Mouse (Mus musculus) embryonic facial prominence, embryonic 15.5 days (tissue): ENCODE results near the gene Gm8677. TPM values are rescaled to one million over a fixed set of nuclear protein-coding genes. Genes with fewer than 3 reads are reported as not detected.
"Not testable (repeated sequence)": the region's sequence is repeated elsewhere in the genome, so short reads cannot be mapped to it uniquely, and the experiment has no call there.

ENCODE experiments used
- ATAC-seq: fragments of 200-750 bp; cut with Nextera tagmentation; 2 replicates; pipeline ENCODE4 v1.8.0; 2017; ENCODE audit warnings: low read depth, moderate TSS enrichment; ENCODE audit not compliant: insufficient number of reproducible peaks, low FRiP score, low TSS enrichment
- H3K27ac ChIP-seq: fragments of 300-500 bp; sonication (generic); replicated peaks from 2 replicates; pipeline ENCODE4 v1.5.1; 2015; ENCODE audit warnings: mild to moderate bottlenecking, inconsistent platforms
- H3K27me3 ChIP-seq: fragments of 300-500 bp; sonication (generic); 2 replicates; pipeline ENCODE4 v1.6.1; 2015; ENCODE audit warnings: inconsistent platforms
- H3K36me3 ChIP-seq: fragments of 300-500 bp; sonication (generic); 2 replicates; pipeline ENCODE4 v1.6.1; 2015; ENCODE audit warnings: mild to moderate bottlenecking, inconsistent platforms
- H3K4me1 ChIP-seq: fragments of 300-500 bp; sonication (generic); 2 replicates; pipeline ENCODE4 v1.6.1; 2015; ENCODE audit warnings: inconsistent platforms
- H3K4me2 ChIP-seq: fragments of 300-500 bp; sonication (generic); replicated peaks from 2 replicates; pipeline ENCODE4 v1.6.1; 2015; ENCODE audit warnings: mild to moderate bottlenecking, inconsistent platforms
- H3K4me3 ChIP-seq: fragments of 300-500 bp; sonication (generic); replicated peaks from 2 replicates; pipeline ENCODE4 v1.5.1; 2015; ENCODE audit warnings: mild to moderate bottlenecking, inconsistent platforms
- H3K9ac ChIP-seq: fragments of 300-500 bp; sonication (generic); 2 replicates; pipeline ENCODE4 v1.6.1; 2015; ENCODE audit warnings: inconsistent platforms
- H3K9me3 ChIP-seq: fragments of 300-500 bp; sonication (generic); replicated peaks from 2 replicates; pipeline ENCODE4 v1.6.1; 2016; ENCODE audit warnings: inconsistent platforms
- WGBS: fragments of 180-500 bp; shearing (Covaris S2); methylation state at CpG from one replicate; pipeline ENCODE4 v1.1.7; 2015; 5-methylcytosine and 5-hydroxymethylcytosine counted together
- polyA plus RNA-seq: library from polyadenylated mRNA; unstranded; fragments of >200 nt; fragmentation: Nextera tagmentation; extraction: Ambion mirVana; gene quantifications from 2 replicates; pipeline ENCODE4 v1.2.1, GENCODE M21; 2015

Gm8677 gene
- polyA plus RNA-seq, result not detected in 2 replicates

- H3K27ac ChIP-seq, H3K36me3 ChIP-seq, H3K4me1 ChIP-seq, H3K9ac ChIP-seq, ATAC-seq, H3K4me2 ChIP-seq, H3K9me3 ChIP-seq, H3K27me3 ChIP-seq, H3K4me3 ChIP-seq: not testable (repeated sequence)
- WGBS, result no CpG with 5 or more reads among the region's 1 CpGs
Measured at GRCm38 (mm10) chr7:22534787-22535186, at the start of gene Gm8677. TSS of gene Gm8677 (minus strand) at chr7:22534887.

GRCm38 (mm10) chr7:22565243-22565642 lies 30.6 kb upstream of the Gm8677 start, which contains the start of gene Gm4201:
TSS of gene Gm4201 (minus strand) at chr7:22565343.
- not testable (repeated sequence) for H3K4me1 ChIP-seq, H3K27ac ChIP-seq, H3K36me3 ChIP-seq, ATAC-seq, H3K4me3 ChIP-seq, H3K4me2 ChIP-seq, H3K27me3 ChIP-seq, H3K9ac ChIP-seq, H3K9me3 ChIP-seq
- WGBS, result no CpG with 5 or more reads among the region's 3 CpGs

GRCm38 (mm10) chr7:22522667-22523066 lies 12.0 kb downstream of the Gm8677 start, which contains the start of gene Vmn1r152:
TSS of gene Vmn1r152 (plus strand) at chr7:22522967.
- not testable (repeated sequence) for H3K36me3 ChIP-seq, H3K9ac ChIP-seq, H3K4me1 ChIP-seq, H3K4me3 ChIP-seq, H3K27ac ChIP-seq, H3K9me3 ChIP-seq, H3K27me3 ChIP-seq, H3K4me2 ChIP-seq, ATAC-seq
- WGBS, result no CpG with 5 or more reads among the region's 3 CpGs

GRCm38 (mm10) chr7:22499578-22499977 lies 35.1 kb downstream of the Gm8677 start, which contains the start of gene Vmn1r151:
TSS of gene Vmn1r151 (minus strand) at chr7:22499678.
- not testable (repeated sequence) for H3K9me3 ChIP-seq, H3K4me2 ChIP-seq, H3K4me3 ChIP-seq, ATAC-seq, H3K4me1 ChIP-seq, H3K9ac ChIP-seq, H3K36me3 ChIP-seq, H3K27me3 ChIP-seq, H3K27ac ChIP-seq
- WGBS, result 49% methylated on average over 2 of the region's 3 CpGs

Other genes starting within 250 kb of the Gm8677 start
- gene Gm4187, start 205.2 kb downstream of the Gm8677 start, polyA plus RNA-seq, result not detected in 2 replicates
- not detected in 2 replicates for gene Gm8660, start 163.8 kb downstream of the Gm8677 start, polyA plus RNA-seq
- not detected in 2 replicates for gene Vmn1r148, start 121.3 kb downstream of the Gm8677 start, polyA plus RNA-seq
- not detected in 2 replicates for gene Vmn1r149, start 96.7 kb downstream of the Gm8677 start, polyA plus RNA-seq
- gene Gm10665, start 70.8 kb downstream of the Gm8677 start, polyA plus RNA-seq, result not detected in 2 replicates
- not detected in 2 replicates for gene Vmn1r151, start 35.2 kb downstream of the Gm8677 start, polyA plus RNA-seq
- gene Vmn1r152, start 11.9 kb downstream of the Gm8677 start, polyA plus RNA-seq, result not detected in 2 replicates
- gene Gm4201, start 30.5 kb upstream of the Gm8677 start, polyA plus RNA-seq, result not detected in 2 replicates
- gene Gm4565, start 53.2 kb upstream of the Gm8677 start, polyA plus RNA-seq, result not detected in 2 replicates
- not detected in 2 replicates for gene Vmn1r155, start 123.1 kb upstream of the Gm8677 start, polyA plus RNA-seq
- not detected in 2 replicates for gene Gm8693, start 157.4 kb upstream of the Gm8677 start, polyA plus RNA-seq
- gene Gm4567, start 184.8 kb upstream of the Gm8677 start, polyA plus RNA-seq, result not detected in 2 replicates
- gene Vmn1r157, start 226.8 kb upstream of the Gm8677 start, polyA plus RNA-seq, result not detected in 2 replicates